Comparison of ENCODE assay signal across 21 mouse cellular contexts in the genomic region with DNA sequence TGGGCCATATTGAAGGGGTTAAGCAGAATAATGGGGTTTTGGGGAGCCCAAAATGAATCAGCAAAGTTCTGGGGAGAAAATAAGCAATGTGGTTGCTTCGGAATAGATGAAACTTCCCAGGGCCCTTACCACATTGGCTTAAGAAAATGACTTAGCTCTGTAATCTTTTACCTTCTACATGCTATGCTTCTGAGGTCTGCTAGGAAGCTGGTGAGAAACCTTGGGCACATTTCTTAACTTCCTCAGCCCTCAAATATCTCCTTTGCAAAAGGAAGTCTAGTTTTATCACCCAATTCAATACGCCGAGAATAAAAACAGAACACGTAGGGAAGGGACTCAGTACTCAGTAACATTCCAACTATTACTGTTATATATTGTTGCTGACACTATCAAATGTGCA.
DNase-seq lines count a peak whose midpoint lies in the region; ATAC-seq and TF ChIP-seq lines count a peak whose summit lies in the region.
"Had no signal": no experiment of that assay in that cellular context is flagged by ENCODE, and none has a peak within 500 bp of the region (broad histone marks: within the 10 kb centered on the region; RNA-seq: fewer than 3 reads in every experiment).

No protein-coding gene starts in this region.

- no peak overlapping the region for H3K27ac ChIP-seq in liver, postnatal 0 days (ENCODE audit: low read depth)
- no peak overlapping the region for H3K27ac ChIP-seq in liver, embryonic 11.5 days (ENCODE audit: low read depth, low read length)
- H3K27ac ChIP-seq: embryonic facial prominence, embryonic 10.5 days; embryonic facial prominence, embryonic 12.5 days; forebrain, embryonic 13.5 days; forebrain, embryonic 15.5 days had no signal

- H3K36me3 ChIP-seq in liver, postnatal 0 days (replicated peaks; ENCODE audit: insufficient read depth, low read length): no peaks in the 10 kb centered on the region
- H3K36me3 ChIP-seq in liver, embryonic 11.5 days (ENCODE audit: control insufficient read depth, insufficient read depth, low read length): no peaks in the 10 kb centered on the region
- H3K36me3 ChIP-seq: embryonic facial prominence, embryonic 12.5 days; forebrain, embryonic 15.5 days had no signal

- H3K9me3 ChIP-seq in liver, postnatal 0 days (ENCODE audit: low read length): no peaks in the 10 kb centered on the region
- no peaks in the 10 kb centered on the region for H3K9me3 ChIP-seq in liver, embryonic 11.5 days (ENCODE audit: control insufficient read depth, low read length)
- H3K9me3 ChIP-seq: embryonic facial prominence, embryonic 10.5 days; embryonic facial prominence, embryonic 12.5 days; forebrain, embryonic 13.5 days; forebrain, embryonic 15.5 days had no signal

- H3K27me3 ChIP-seq in liver, postnatal 0 days (ENCODE audit: insufficient read depth, low read length): no peaks in the 10 kb centered on the region
- H3K27me3 ChIP-seq in liver, embryonic 11.5 days (replicated peaks; ENCODE audit: control insufficient read depth, insufficient read depth, low read length): no peaks in the 10 kb centered on the region
- H3K27me3 ChIP-seq: embryonic facial prominence, embryonic 12.5 days; forebrain, embryonic 13.5 days; forebrain, embryonic 15.5 days had no signal

- no peak for TF ChIP-seq CTCF in liver, postnatal 0 days (IDR thresholded peaks at IDR 0.05; ENCODE audit: low read depth)

- no peak for TF ChIP-seq EP300 in liver, postnatal 0 days (IDR thresholded peaks at IDR 0.05; ENCODE audit: low read depth)

- 0 out of 2 replicates have a peak overlapping the region, but pooled peaks have one; percentile 6 for H3K4me2 ChIP-seq in liver, postnatal 0 days (ENCODE audit: low read depth, low read length)
- no peak overlapping the region for H3K4me2 ChIP-seq in liver, embryonic 11.5 days
- H3K4me2 ChIP-seq: embryonic facial prominence, embryonic 12.5 days; forebrain, embryonic 13.5 days; forebrain, embryonic 15.5 days had no signal

- WGBS in liver, postnatal 0 days (ENCODE audit: insufficient replicate concordance): 55% methylated on average over 4 of the region's 4 CpGs
- 77% methylated on average over 4 of the region's 4 CpGs for WGBS in liver, embryonic 11.5 days

- ATAC-seq in liver, postnatal 0 days: no peak
- ATAC-seq in liver, embryonic 11.5 days (replicated peaks; ENCODE audit: low FRiP score): no peak
- peak; percentile 56; the same call in 1 of the 2 replicates for ATAC-seq in common myeloid progenitor, adult 5-6 weeks (replicated peaks; ENCODE audit: low read depth, poor library complexity, severe bottlenecking)
- peak; percentile 22 to 57; a peak in 2 of 4 replicates for ATAC-seq in hematopoietic stem cell, adult 5-6 weeks (replicated peaks in 1 of 2; ENCODE audit: insufficient read depth in 1 of 2, low FRiP score in 2 of 2, low TSS enrichment in 1 of 2, low read depth in 1 of 2, poor library complexity in 2 of 2, severe bottlenecking in 2 of 2)
- peak; percentile 59 for ATAC-seq in megakaryocyte progenitor cell, adult 5-6 weeks (replicated peaks; ENCODE audit: poor library complexity)
- ATAC-seq: forebrain, embryonic 13.5 days; forebrain, embryonic 15.5 days; forebrain, postnatal 0 days had no signal

- DNase-seq in liver, postnatal 0 days: no peak
- no peak for DNase-seq in liver, embryonic 11.5 days (ENCODE audit: low spot score)
- DNase-seq in cerebellum, postnatal 10 days: no peak
- DNase-seq in urinary bladder, adult 2 months (ENCODE audit: low spot score): no peak
- no peak for DNase-seq in left cerebral cortex, postnatal 25 days (ENCODE audit: low spot score in 2 of 2)
- DNase-seq: adrenal gland, adult 8-10 months; adrenal gland, postnatal 14 days; adrenal gland, postnatal 36 days; cerebellum, adult 11 months; cerebellum, adult 18-20 months; cerebellum, adult 8-10 months; cerebellum, adult 9-11 months; cerebellum, postnatal 36 days; forebrain, postnatal 0 days had no signal

- no peak overlapping the region for H3K4me3 ChIP-seq in liver, postnatal 0 days (ENCODE audit: low read depth, low read length)
- H3K4me3 ChIP-seq in liver, embryonic 11.5 days (ENCODE audit: low read depth, low read length): no peak overlapping the region
- H3K4me3 ChIP-seq: embryonic facial prominence, embryonic 10.5 days; embryonic facial prominence, embryonic 12.5 days; forebrain, embryonic 13.5 days; forebrain, embryonic 15.5 days had no signal

- intact Hi-C loops in left cerebral cortex, postnatal 25 days (cut with DNase I): no loop called here

- no peaks in the 10 kb centered on the region for H3K4me1 ChIP-seq in liver, postnatal 0 days (ENCODE audit: insufficient read depth)
- H3K4me1 ChIP-seq in liver, embryonic 11.5 days (replicated peaks; ENCODE audit: control insufficient read depth, insufficient read depth, low read length): no peaks in the 10 kb centered on the region
- H3K4me1 ChIP-seq: embryonic facial prominence, embryonic 12.5 days had no signal

- no peak overlapping the region for H3K9ac ChIP-seq in liver, postnatal 0 days (replicated peaks)
- H3K9ac ChIP-seq in liver, embryonic 11.5 days (ENCODE audit: low read depth, low read length): no peak overlapping the region
- H3K9ac ChIP-seq: embryonic facial prominence, embryonic 12.5 days; forebrain, embryonic 13.5 days; forebrain, embryonic 15.5 days; forebrain, postnatal 0 days had no signal

Comparison
In these comparisons a context has a peak if more than half of its experiments do, and no peak if none do; other contexts are left out.
1. ATAC-seq: peak in common myeloid progenitor, adult 5-6 weeks (single experiment), hematopoietic stem cell, adult 5-6 weeks (2 of 2) and megakaryocyte progenitor cell, adult 5-6 weeks (single experiment); none in liver, postnatal 0 days (single experiment) and liver, embryonic 11.5 days (single experiment).